Mouse (Mus musculus) forebrain, postnatal 0 days (tissue): ENCODE data around the gene Stx8. TPM values are rescaled to one million over a fixed set of nuclear protein-coding genes. Genes with fewer than 3 reads are reported as not detected.
A peak's percentile ranks its signal among the peaks of the same experiment; 100 is the strongest.

Source experiments
- ATAC-seq: fragments of 200-750 bp; cut with Nextera tagmentation; 2 replicates; pipeline ENCODE4 v1.8.0; 2017; ENCODE audit warnings: mild to moderate bottlenecking, moderate library complexity
- DNase-seq: peaks from one replicate; pipeline ENCODE4 v3.0.0-alpha.2; 2015
- H3K27ac ChIP-seq: fragments of 300-500 bp; sonication (generic); 2 replicates; pipeline ENCODE4 v1.5.1; 2014; ENCODE audit warnings: low read depth, mild to moderate bottlenecking, antibody characterized with exemption, low read length, moderate library complexity, mixed read lengths
- H3K27me3 ChIP-seq: fragments of 300-500 bp; sonication (generic); 2 replicates; pipeline ENCODE4 v1.6.1; 2014; ENCODE audit warnings: mild to moderate bottlenecking, low read length, mixed read lengths; ENCODE audit not compliant: insufficient read depth
- H3K36me3 ChIP-seq: fragments of 300-500 bp; sonication (generic); 2 replicates; pipeline ENCODE4 v1.6.1; 2014; ENCODE audit warnings: mild to moderate bottlenecking, moderate library complexity; ENCODE audit not compliant: insufficient read depth
- H3K4me1 ChIP-seq: fragments of 300-500 bp; sonication (generic); 2 replicates; pipeline ENCODE4 v1.6.1; 2014; ENCODE audit warnings: antibody characterized with exemption; ENCODE audit not compliant: insufficient read depth
- H3K4me2 ChIP-seq: fragments of 300-500 bp; sonication (generic); 2 replicates; pipeline ENCODE4 v1.6.1; 2014; ENCODE audit warnings: low read depth, mild to moderate bottlenecking, moderate library complexity
- H3K4me3 ChIP-seq: fragments of 300-500 bp; sonication (generic); 2 replicates; pipeline ENCODE4 v1.5.1; 2014; ENCODE audit warnings: low read depth, low read length, mixed read lengths
- H3K9ac ChIP-seq: fragments of 300-500 bp; sonication (generic); 2 replicates; pipeline ENCODE4 v1.6.1; 2014; ENCODE audit warnings: mild to moderate bottlenecking
- H3K9me3 ChIP-seq: fragments of 300-500 bp; sonication (generic); 2 replicates; pipeline ENCODE4 v1.6.1; 2016; ENCODE audit warnings: low read length
- CTCF ChIP-seq: sonication (generic); IDR thresholded peaks from 2 replicates; pipeline ENCODE4 v1.5.1; 2016; ENCODE audit warnings: antibody characterized with exemption, control low read depth, low read depth
- WGBS: fragments of 180-500 bp; shearing (Covaris S2); extraction: QIAGEN DNeasy Blood & Tissue Kit; methylation state at CpG from one replicate; pipeline ENCODE4 v1.1.7; 2014; 5-methylcytosine and 5-hydroxymethylcytosine counted together
- polyA plus RNA-seq: library from polyadenylated mRNA; unstranded; fragments of >200 nt; fragmentation: Nextera tagmentation; extraction: Ambion mirVana; gene quantifications from 2 replicates; pipeline ENCODE4 v1.2.1, GENCODE M21; 2015
- total RNA-seq: library from RNA; depleted of rRNA; stranded (reverse); fragments of >200 nt; gene quantifications from 2 replicates; pipeline ENCODE4 v1.2.3, GENCODE M21; 2014

The Stx8 gene
- total and polyA plus RNA-seq, 2 experiments from 2014 or later: 11.1 to 67.8 TPM

- Histone ChIP-seq H3K4me1 (no peaks in the 10 kb centered on the region), H3K27ac (no peak overlapping the region), H3K36me3 (no peaks in the 10 kb centered on the region), H3K4me3 (no peak overlapping the region), H3K27me3 (no peaks in the 10 kb centered on the region), H3K4me2 (no peak overlapping the region), H3K9me3 (no peaks in the 10 kb centered on the region), H3K9ac (no peak overlapping the region)
- 90% methylated on average over 6 of the region's 6 CpGs for WGBS
- ATAC-seq: no peak
- no peak for TF ChIP-seq CTCF
- no peak for DNase-seq
Observed at GRCm38 (mm10) chr11:67954413-67954812, 11.6 kb upstream of the Stx8 start.

GRCm38 (mm10) chr11:67964110-67964509, 1.9 kb upstream of the Stx8 start:
- WGBS: 70% methylated on average over 6 of the region's 6 CpGs

GRCm38 (mm10) chr11:67965242-67965883, 630 bp upstream of the Stx8 start, which contains the start of gene Cfap52:
Gene Cfap52, minus strand, starts transcription at chr11:67965651.
- Histone ChIP-seq H3K4me3 (peak within 1 kb of the TSS; percentile 80), H3K4me1 (peaks cover 12% of the 10 kb centered on the region), H3K36me3 (no peaks in the 10 kb centered on the region), H3K9ac (peak within 1 kb of the TSS; percentile 81), H3K4me2 (peak within 1 kb of the TSS; percentile 91), H3K9me3 (no peaks in the 10 kb centered on the region), H3K27ac (no peak within 1 kb of the TSS), H3K27me3 (no peaks in the 10 kb centered on the region)
- DNase-seq: peak; percentile 91
- ATAC-seq: peak; percentile 88; the same call in 1 of the 2 replicates
- no peak for TF ChIP-seq CTCF
- 6% methylated on average over 15 of the region's 15 CpGs for WGBS

More at GRCm38 (mm10) chr11:67964110-67964509, 1.9 kb upstream of the Stx8 start:
- Histone ChIP-seq H3K4me1 (peaks cover 12% of the 10 kb centered on the region), H3K27me3 (no peaks in the 10 kb centered on the region), H3K9ac (no peak overlapping the region), H3K36me3 (no peaks in the 10 kb centered on the region), H3K4me3 (no peak overlapping the region), H3K27ac (no peak overlapping the region), H3K9me3 (no peaks in the 10 kb centered on the region), H3K4me2 (no peak overlapping the region)
- TF ChIP-seq CTCF: no peak
- ATAC-seq (no peak), DNase-seq (no peak)

- TF ChIP-seq CTCF: no peak
- Histone ChIP-seq H3K9ac (no peak overlapping the region), H3K4me1 (peaks cover 12% of the 10 kb centered on the region), H3K4me2 (no peak overlapping the region), H3K9me3 (no peaks in the 10 kb centered on the region), H3K27me3 (no peaks in the 10 kb centered on the region), H3K36me3 (no peaks in the 10 kb centered on the region), H3K4me3 (no peak overlapping the region), H3K27ac (no peak overlapping the region)
- DNase-seq (no peak), ATAC-seq (no peak)
- 67% methylated on average over 11 of the region's 11 CpGs for WGBS
Observed at GRCm38 (mm10) chr11:67967831-67968230, 1.8 kb downstream of the Stx8 start.

- ATAC-seq: no peak
- peaks cover 7% of the 10 kb centered on the region; the same call in 1 of the 2 replicates for H3K36me3 ChIP-seq
- no peak for DNase-seq
- H3K27me3 ChIP-seq: no peaks in the 10 kb centered on the region
- no peak overlapping the region for H3K4me3 ChIP-seq
- H3K9me3 ChIP-seq: no peaks in the 10 kb centered on the region
- WGBS: 84% methylated on average over 1 of the region's 1 CpGs
- no peak overlapping the region for H3K27ac ChIP-seq
- TF ChIP-seq CTCF: no peak
- H3K4me1 ChIP-seq: no peaks in the 10 kb centered on the region
- no peak overlapping the region for H3K4me2 ChIP-seq
- no peak overlapping the region for H3K9ac ChIP-seq
Observed at GRCm38 (mm10) chr11:67972606-67973005, 6.6 kb downstream of the Stx8 start.

- no peak overlapping the region for H3K4me2 ChIP-seq
- TF ChIP-seq CTCF: no peak
- no peak for ATAC-seq
- peaks cover 7% of the 10 kb centered on the region; the same call in 1 of the 2 replicates for H3K36me3 ChIP-seq
- no peaks in the 10 kb centered on the region for H3K9me3 ChIP-seq
- H3K27me3 ChIP-seq: no peaks in the 10 kb centered on the region
- no peak overlapping the region for H3K4me3 ChIP-seq
- no peak overlapping the region for H3K27ac ChIP-seq
- DNase-seq: no peak
- 87% methylated on average over 5 of the region's 5 CpGs for WGBS
- no peak overlapping the region for H3K9ac ChIP-seq
- H3K4me1 ChIP-seq: no peaks in the 10 kb centered on the region
Observed at GRCm38 (mm10) chr11:67973225-67973624, 7.2 kb downstream of the Stx8 start.

GRCm38 (mm10) chr11:67975252-67975651, 9.3 kb downstream of the Stx8 start:
- 7% methylated on average over 2 of the region's 2 CpGs for WGBS
- no peak overlapping the region for H3K9ac ChIP-seq

More at GRCm38 (mm10) chr11:67975252-67975651, 9.3 kb downstream of the Stx8 start:
- peak; percentile 56 for TF ChIP-seq CTCF
- Histone ChIP-seq H3K27me3 (no peaks in the 10 kb centered on the region), H3K4me3 (no peak overlapping the region), H3K9me3 (no peaks in the 10 kb centered on the region), H3K4me2 (no peak overlapping the region), H3K36me3 (peaks cover 7% of the 10 kb centered on the region; the same call in 1 of the 2 replicates), H3K27ac (no peak overlapping the region), H3K4me1 (no peaks in the 10 kb centered on the region)
- DNase-seq (peak; percentile 78), ATAC-seq (no peak)
